Mouse (Mus musculus) MEL (cell line): ENCODE data around the gene Cilp.

Experiments
- CHD1 ChIP-seq: IDR thresholded peaks from 2 replicates; pipeline ENCODE4 v1.6.1; 2012; ENCODE audit warnings: low read depth, mild to moderate bottlenecking, inconsistent platforms, low read length, improper control_type of control experiment
- CTCF ChIP-seq, 3 experiments: IDR thresholded peaks in 2 of 3; conservative IDR thresholded peaks in 1 of 3; 2 replicates each; pipeline ENCODE4 v1.5.1; 2011 to 2012; ENCODE audit warnings: low read length in 3 of 3, low read depth in 2 of 3, mild to moderate bottlenecking in 2 of 3, improper control_type of control experiment in 1 of 3, inconsistent platforms in 1 of 3, mixed read lengths in 1 of 3, moderate library complexity in 1 of 3; ENCODE audit not compliant: control insufficient read depth in 1 of 3, insufficient read depth in 1 of 3, poor library complexity in 1 of 3, severe bottlenecking in 1 of 3
- MEF2A ChIP-seq: IDR thresholded peaks from 2 replicates; pipeline ENCODE4 v1.6.1; 2014; ENCODE audit warnings: low read depth, mild to moderate bottlenecking, inconsistent platforms, low read length, improper control_type of control experiment; ENCODE audit not compliant: poor library complexity, insufficient replicate concordance, severe bottlenecking; ENCODE audit errors: extremely low read depth
- MYB ChIP-seq: IDR thresholded peaks from 2 replicates; pipeline ENCODE4 v1.6.1; 2011; ENCODE audit warnings: mild to moderate bottlenecking, low read depth, low read length, improper control_type of control experiment
- MYC ChIP-seq: IDR thresholded peaks from 2 replicates; pipeline ENCODE4 v1.6.1; 2011; ENCODE audit warnings: low read depth, mild to moderate bottlenecking, low read length, improper control_type of control experiment, moderate library complexity
- POLR2A ChIP-seq, 2 experiments: IDR thresholded peaks; 2 replicates each; pipeline ENCODE4 v1.6.1; 2011 to 2012; ENCODE audit warnings: low read length in 2 of 2, mild to moderate bottlenecking in 2 of 2, control low read depth in 1 of 2, improper control_type of control experiment in 1 of 2, low read depth in 1 of 2, moderate library complexity in 1 of 2; ENCODE audit not compliant: control insufficient read depth in 1 of 2, insufficient read depth in 1 of 2, poor library complexity in 1 of 2
- POLR2AphosphoS2 ChIP-seq: IDR thresholded peaks from 2 replicates; pipeline ENCODE4 v1.6.1; 2011; ENCODE audit warnings: low read length, improper control_type of control experiment
- SIN3A ChIP-seq: IDR thresholded peaks from 2 replicates; pipeline ENCODE4 v1.6.1; 2012; ENCODE audit warnings: low read length, improper control_type of control experiment, inconsistent platforms
- USF1 ChIP-seq: IDR thresholded peaks from 2 replicates; pipeline ENCODE4 v1.6.1; 2014; ENCODE audit warnings: low read depth, mild to moderate bottlenecking, inconsistent platforms, low read length, improper control_type of control experiment, moderate library complexity
- ZKSCAN1 ChIP-seq: IDR thresholded peaks from 2 replicates; pipeline ENCODE4 v1.6.1; 2012; ENCODE audit warnings: low read depth, mild to moderate bottlenecking, inconsistent platforms, low read length, improper control_type of control experiment, moderate library complexity

DNA sequence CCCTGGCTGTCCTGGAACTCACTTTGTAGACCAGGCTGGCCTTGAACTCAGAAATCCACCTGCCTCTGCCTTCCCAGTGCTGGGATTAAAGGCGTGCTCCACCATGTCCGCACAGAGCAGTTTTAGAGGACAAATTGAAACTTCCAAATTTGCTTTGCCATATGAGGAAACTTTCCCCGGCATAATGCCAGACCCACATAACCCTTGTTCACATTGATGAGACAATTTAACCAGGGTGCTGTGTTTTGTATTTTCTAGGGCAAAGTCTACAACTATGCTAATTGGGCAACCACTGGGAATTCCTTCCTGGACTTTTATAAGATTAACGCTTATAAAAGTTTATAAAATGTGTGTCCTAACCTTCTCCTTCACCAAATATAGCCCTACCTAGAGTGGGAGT, 25.0 kb downstream of the Cilp start:
- no peak for TF ChIP-seq MEF2A
- TF ChIP-seq MYC, result no peak
- no peak for TF ChIP-seq USF1
- no peak for TF ChIP-seq POLR2A (IDR thresholded peaks at IDR 0.05; ENCODE audit: control insufficient read depth in 1 of 2, insufficient read depth in 1 of 2, low read depth in 1 of 2, low read length in 2 of 2, poor library complexity in 1 of 2)
- TF ChIP-seq CTCF (IDR thresholded peaks at IDR 0.05 in 2 of 3, conservative IDR thresholded peaks at IDR 0.05 in 1 of 3; ENCODE audit: control insufficient read depth in 1 of 3, insufficient read depth in 1 of 3, low read depth in 2 of 3, low read length in 3 of 3, poor library complexity in 1 of 3, severe bottlenecking in 1 of 3), result no peak
- TF ChIP-seq MYB, result no peak
- no peak for TF ChIP-seq ZKSCAN1
- TF ChIP-seq CHD1, result no peak
- TF ChIP-seq SIN3A, result no peak
- TF ChIP-seq POLR2AphosphoS2, result no peak
